10 mouse cellular contexts compared by ENCODE assay signal in genomic region chr5:66871521-66872050, GRCm38 (mm10).
"Had no signal": no experiment of that assay in that cellular context is flagged by ENCODE, and none has a peak within 500 bp of the region (broad histone marks: within the 10 kb centered on the region; RNA-seq: fewer than 3 reads in every experiment).

No protein-coding gene starts in this region.

- H3K9me3 ChIP-seq: kidney, embryonic 15.5 days; limb, embryonic 10.5 days; neural tube, embryonic 15.5 days had no signal

- DNase-seq: kidney, postnatal 14 days; lung, embryonic 14.5 days; midbrain, embryonic 14.5 days; thymus, postnatal 4 days had no signal

- H3K36me3 ChIP-seq: kidney, embryonic 15.5 days; limb, embryonic 10.5 days; neural tube, embryonic 15.5 days had no signal

- H3K27me3 ChIP-seq: kidney, embryonic 15.5 days; neural tube, embryonic 15.5 days had no signal

- H3K27ac ChIP-seq: kidney, embryonic 15.5 days; limb, embryonic 10.5 days; neural tube, embryonic 15.5 days; stomach, postnatal 0 days had no signal

- H3K4me3 ChIP-seq: kidney, embryonic 15.5 days; limb, embryonic 10.5 days; myocyte; neural tube, embryonic 15.5 days had no signal

- H3K4me2 ChIP-seq: kidney, embryonic 15.5 days; liver, embryonic 11.5 days; lung, embryonic 14.5 days; neural tube, embryonic 15.5 days had no signal

- H3K9ac ChIP-seq: kidney, embryonic 15.5 days; lung, embryonic 14.5 days; neural tube, embryonic 15.5 days had no signal

- H3K4me1 ChIP-seq: neural tube, embryonic 15.5 days had no signal
